Mouse (Mus musculus): ENCODE results near the gene Myo9b. TPM values are rescaled to one million over a fixed set of nuclear protein-coding genes. Genes with fewer than 3 reads are reported as not detected.
A peak's percentile ranks its signal among the peaks of the same experiment; 100 is the strongest.

Myo9b gene
- total RNA-seq, 2 experiments from 2014 or later = 8.8 to 9.3 TPM

- intact Hi-C loops (cut with DNase I) = loop anchor here (5.0 kb wide), 2 partner anchors 33 to 68 kb away; partner anchors contain the start of gene Ocel1
- DNase-seq = peak; percentile 90 to 99
Observed at GRCm38 (mm10) chr8:71405401-71406098, 133.0 kb downstream of the Myo9b start, which contains the start of gene Ankle1. Ankle1 (plus strand) TSS chr8:71406010.

- peak in 1 of 2 experiments; percentile 51 for DNase-seq
- intact Hi-C loops (cut with DNase I) = loop anchor here (5.0 kb wide), 2 partner anchors 34 to 69 kb away; partner anchors contain the start of gene Ocel1
Observed at GRCm38 (mm10) chr8:71406099-71407015, 133.8 kb downstream of the Myo9b start.

- intact Hi-C loops (cut with DNase I) = loop anchor here (5.0 kb wide), 2 partner anchors 35 to 70 kb away; partner anchors contain the start of gene Ocel1
- DNase-seq = no peak
Observed at GRCm38 (mm10) chr8:71407441-71407840, 134.9 kb downstream of the Myo9b start.

GRCm38 (mm10) chr8:71408231-71408630 is 135.7 kb downstream of the Myo9b start:
- no peak for DNase-seq
- intact Hi-C loops (cut with DNase I) = loop anchor here (5.0 kb wide), 2 partner anchors 36 to 71 kb away; partner anchors contain the start of gene Ocel1

Other genes starting within 250 kb of the Myo9b start
- 1 to 10 TPM; 5.3 to 6.3 TPM for gene Haus8, start 220 bp downstream of the Myo9b start, total RNA-seq (2021)
- gene Use1, start 94.1 kb downstream of the Myo9b start, total RNA-seq (2021) = 10 to 100 TPM; 75.4 to 96.2 TPM
- gene Ocel1, start 98.6 kb downstream of the Myo9b start, total RNA-seq (2021) = 1 to 10 TPM; 5.1 to 7.5 TPM
- gene Nr2f6, start 109.2 kb downstream of the Myo9b start, total RNA-seq (2021) = 10 to 100 TPM; 20.9 to 21.5 TPM
- 1 to 10 TPM; 6.4 to 8.1 TPM for gene Ushbp1, start 123.1 kb downstream of the Myo9b start, total RNA-seq (2021)
- gene Babam1, start 124.1 kb downstream of the Myo9b start, total RNA-seq (2021) = 10 to 100 TPM; 60.1 to 68.3 TPM
- under 1 TPM; 0.12 to 0.46 TPM for gene Ankle1, start 133.3 kb downstream of the Myo9b start, total RNA-seq (2021)
- gene Abhd8, start 190.9 kb downstream of the Myo9b start, total RNA-seq (2021) = 10 to 100 TPM; 19.3 to 26.9 TPM
- gene Mrpl34, start 192.2 kb downstream of the Myo9b start, total RNA-seq (2021) = 10 to 100 TPM; 66.7 to 67.1 TPM
- 10 to 100 TPM; 20.4 to 27.6 TPM for gene Dda1, start 196.5 kb downstream of the Myo9b start, total RNA-seq (2021)
- gene Ano8, start 213.2 kb downstream of the Myo9b start, total RNA-seq (2021) = 10 to 100 TPM; 13.8 to 16.0 TPM
- gene Gtpbp3, start 215.4 kb downstream of the Myo9b start, total RNA-seq (2021) = 10 to 100 TPM in 1 of 2 experiments, 1 to 10 TPM in 1; 8.0 to 10.5 TPM
- gene Plvap, start 239.0 kb downstream of the Myo9b start, total RNA-seq (2021) = 1 to 10 TPM; 5.6 to 9.3 TPM

Measured in gastrocnemius, postnatal 36 days (tissue).